Mouse (Mus musculus): ENCODE results near the gene Ssna1.

Ssna1 gene

DNA sequence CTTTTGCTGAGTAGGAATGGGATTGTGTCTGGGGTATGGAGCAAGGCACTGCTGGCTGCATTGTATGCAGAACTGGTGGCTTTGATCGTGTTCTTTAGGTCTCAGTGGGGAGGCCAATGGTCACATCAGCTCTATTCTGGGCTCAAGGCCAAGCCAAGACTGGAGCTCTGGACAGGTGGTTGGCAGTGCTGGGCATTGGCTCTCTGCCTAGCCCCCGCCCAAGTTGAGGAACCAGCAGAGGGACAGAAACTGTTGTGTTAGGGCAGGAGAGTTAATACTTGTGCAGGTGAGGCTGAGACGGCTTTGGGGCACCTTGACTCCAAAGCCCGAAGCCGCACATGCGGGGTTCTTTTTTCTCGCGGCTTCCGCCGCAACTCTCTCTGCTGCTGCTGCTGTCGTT, 17.4 kb upstream of the Ssna1 start, which contains the start of gene Lrrc26:
Gene Lrrc26 (plus strand): TSS at position 265 of the 400 bp plus-strand sequence.
- no peak for DNase-seq

DNA sequence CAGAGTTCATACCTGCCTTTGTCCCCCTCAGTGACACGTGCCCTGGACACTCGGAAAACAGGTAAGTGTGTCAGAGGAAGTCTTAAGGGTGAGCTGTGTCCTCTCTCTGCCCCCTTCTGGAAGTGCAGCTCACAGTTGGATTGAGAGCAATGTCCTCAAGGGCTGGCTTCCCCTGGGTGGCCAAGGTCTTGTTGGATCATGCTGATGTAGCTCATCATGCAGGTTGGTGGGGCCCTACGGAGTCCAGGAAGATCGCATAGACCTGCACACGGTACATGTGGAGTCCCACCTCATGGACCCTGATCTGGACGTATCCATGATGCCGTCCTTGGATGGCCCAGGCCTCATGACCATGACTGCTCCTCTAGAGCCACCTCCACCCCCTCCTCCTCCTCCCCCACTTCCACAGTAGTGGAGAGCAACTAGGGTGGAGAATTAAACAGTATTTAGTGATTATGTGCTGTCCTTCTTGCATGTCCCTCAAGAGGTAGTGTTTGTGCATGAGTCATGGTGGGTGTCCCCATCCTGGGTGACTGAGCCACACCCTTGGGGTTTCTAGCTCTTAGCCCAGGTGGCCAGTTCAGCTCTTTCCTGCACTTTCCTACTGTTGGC, 16.6 kb upstream of the Ssna1 start:
- no peak for DNase-seq

DNA sequence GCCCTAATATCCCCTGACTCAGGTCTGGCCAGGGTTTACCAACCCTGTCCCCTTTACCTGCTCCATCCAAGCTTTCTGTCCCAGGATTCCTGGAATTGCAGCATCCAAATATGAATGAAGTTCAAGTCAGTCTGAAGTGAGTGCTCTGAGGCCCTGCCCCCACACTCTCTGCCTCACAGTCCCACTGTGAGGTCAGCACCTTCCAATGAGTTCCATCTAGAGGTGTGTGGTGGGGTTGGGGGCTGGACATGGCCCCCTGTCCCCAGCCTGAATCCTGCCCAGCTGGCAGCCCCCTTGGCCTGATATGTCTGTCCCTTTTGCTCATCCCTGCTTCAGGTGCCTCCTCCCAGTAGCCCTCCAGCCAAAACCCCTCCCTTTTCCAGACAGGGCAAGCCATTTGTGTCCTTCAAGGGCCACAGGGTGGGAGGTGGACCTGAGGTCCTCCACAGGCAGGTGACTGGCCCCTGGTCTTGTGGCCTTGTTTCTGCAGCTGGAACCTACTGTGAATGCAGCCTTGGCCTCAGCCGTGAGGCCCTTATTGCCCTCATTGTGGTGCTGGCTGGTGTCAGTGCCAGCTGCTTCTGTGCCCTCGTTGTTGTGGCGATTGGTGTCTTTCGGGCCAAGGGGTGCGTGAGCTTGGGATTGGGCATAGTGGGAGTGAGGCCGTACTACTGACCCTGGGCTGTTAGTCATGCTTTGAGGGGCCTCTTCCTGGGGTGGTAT, 15.8 kb upstream of the Ssna1 start, which contains the start of gene Tmem210:
Gene Tmem210 (plus strand): TSS at position 219 of the 723 bp plus-strand sequence.
- no peak for DNase-seq

DNA sequence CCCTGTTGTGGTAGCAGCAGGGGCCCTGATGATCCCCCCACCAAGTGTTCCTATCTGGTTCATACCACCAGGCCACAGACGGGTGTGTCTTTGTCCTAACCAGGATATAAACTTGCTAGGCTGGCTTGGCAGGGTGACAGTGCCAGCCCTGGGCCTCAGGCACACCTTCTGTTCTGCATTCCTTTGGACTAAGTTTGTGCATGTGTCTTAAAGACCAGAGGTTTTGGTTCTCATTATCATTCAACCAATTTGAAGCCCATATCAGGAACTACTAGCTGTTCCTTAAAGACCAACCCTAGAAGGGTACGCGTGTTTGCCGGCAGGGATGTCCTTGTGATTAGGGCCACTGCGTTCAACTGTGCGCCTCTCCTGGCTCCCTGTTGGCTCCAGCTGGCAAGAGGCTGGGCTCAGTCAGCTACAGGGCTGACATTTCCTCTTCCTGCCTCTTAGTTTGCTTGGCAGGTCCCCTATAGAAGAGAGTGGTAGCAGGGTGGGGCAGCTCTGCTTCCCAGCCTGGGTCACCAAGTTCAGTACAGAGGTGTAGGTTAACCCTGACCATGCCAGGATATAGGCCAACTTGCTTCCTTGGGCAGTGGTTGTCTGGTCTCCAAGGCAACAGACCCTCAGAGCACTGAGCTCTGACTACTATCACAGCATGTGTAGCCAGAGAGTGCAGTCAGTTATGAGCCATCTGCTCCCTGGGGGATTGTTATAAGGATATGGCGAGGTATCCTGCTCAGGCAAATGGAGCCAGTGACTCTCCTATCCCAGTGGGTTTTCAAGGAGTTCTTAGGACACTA, 14.8 kb upstream of the Ssna1 start:
- no peak for DNase-seq

DNA sequence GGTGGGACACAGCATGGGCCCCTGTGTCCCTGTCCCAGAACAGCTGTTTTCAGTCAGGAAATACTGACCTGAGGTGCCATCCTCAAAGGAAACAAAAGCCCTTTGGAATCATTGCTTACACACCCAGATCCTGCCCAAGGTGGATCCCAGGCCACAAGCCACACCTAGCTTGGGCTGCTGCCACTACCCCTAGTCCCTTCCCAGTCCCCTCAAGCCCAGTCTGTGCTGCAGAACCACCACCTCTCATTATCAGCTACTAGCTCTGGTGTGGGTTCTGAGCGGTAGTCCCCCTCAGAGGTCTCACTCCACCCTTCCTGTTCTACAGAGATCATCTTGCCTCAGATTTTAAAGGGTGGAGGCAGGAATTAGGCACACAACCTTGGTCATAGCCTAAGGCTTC, 14.1 kb upstream of the Ssna1 start:
- DNase-seq: no peak

DNA sequence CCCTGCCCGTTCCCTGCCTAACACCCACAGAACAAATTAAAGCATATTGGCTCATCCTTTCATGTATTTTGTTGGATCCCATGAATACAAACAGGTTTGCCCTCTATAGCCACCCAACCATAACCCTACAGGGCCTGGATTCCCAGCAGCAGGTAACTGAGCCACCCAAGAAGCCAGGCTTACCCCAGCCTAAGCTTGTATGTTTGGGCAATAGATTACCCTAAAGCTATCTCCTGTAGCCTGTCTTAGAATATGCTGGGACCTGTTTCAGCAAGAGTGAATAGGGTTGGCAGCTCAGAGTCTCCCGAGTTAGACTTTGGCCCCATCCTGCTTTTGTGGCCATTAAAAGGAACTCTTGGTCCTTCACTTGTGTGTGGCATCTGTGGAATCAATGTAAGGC, 13.3 kb upstream of the Ssna1 start:
- DNase-seq: no peak

DNA sequence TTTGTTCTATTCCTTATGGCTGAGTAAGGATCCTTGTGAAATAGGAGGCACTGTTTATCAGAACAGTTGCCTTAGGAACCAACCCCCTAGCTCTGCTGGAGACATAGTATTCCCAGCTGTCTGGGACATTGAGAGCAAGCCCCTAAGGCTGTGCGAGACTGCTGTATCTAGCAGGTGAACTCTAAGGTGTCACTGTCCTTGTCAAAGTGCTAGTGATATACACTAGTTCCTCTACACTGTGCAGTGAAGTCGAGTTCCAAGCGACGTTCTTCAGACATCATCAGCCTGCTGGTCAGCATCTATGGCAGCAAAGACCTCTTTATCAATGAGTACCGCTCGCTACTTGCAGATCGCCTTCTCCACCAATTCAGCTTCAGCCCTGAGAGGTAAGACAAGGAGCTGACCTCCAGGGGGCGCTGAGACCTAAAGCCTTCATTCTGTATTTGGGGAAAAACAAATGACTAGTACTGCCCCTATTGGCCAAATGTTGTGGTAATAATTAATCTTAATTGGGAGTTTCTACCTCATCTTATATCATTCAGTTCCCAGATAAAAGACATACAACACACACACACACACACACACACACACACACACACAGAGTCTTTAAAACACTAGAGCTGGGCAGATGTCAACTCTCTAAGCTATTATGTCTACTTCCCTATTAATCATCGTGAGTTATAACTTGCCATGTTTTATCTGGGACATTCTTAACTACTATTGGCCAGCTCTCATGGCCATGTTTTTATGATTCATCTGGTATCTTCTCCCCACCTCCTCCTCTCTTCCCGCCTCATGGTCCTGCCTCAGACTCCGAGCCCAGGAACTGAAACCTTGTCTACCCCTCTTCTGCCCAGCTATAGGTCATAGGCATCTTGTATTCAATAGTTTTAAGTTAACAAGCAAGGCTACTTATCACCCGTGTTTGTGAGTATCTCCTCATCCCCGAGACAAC, 7.0 kb upstream of the Ssna1 start:
- DNase-seq: peak in 1 of 2 experiments; percentile 33

DNA sequence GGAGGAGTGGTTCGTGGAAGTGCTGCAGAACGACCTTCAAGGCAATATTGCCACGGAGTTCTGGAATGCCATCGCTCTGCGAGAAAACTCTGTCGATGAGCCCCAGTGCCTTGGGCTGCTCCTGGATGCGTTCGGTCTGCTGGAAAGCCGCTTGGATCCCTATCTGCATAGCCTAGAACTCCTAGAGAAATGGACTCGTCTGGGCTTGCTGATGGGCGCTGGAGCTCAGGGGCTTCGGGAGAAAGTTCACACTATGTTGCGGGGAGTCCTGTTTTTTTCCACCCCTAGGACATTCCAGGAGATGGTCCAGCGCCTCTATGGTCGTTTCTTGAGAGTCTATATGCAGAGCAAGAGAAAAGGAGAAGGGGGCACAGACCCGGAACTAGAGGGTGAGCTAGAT, 772 bp upstream of the Ssna1 start:
- no peak for DNase-seq

DNA sequence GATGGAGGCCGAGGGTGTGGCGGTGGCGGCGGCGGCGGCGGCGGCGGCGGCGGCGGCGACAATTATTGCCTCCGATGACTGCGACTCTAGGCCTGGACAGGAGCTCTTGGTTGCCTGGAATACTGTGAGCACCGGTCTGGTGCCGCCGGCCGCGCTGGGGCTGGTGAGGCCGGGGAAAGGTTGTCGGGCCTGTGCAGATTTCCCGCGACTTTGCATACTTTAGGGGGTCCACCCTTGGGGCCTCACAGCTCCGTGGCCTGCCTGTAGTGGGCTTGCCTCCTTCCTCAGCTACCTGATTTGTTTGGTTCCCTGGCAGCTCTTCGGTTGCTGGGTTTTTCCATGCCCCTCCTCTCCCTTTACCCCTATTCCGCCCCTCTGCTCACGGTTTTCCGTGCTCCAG, 277 bp upstream of the Ssna1 start:
- no peak for DNase-seq

DNA sequence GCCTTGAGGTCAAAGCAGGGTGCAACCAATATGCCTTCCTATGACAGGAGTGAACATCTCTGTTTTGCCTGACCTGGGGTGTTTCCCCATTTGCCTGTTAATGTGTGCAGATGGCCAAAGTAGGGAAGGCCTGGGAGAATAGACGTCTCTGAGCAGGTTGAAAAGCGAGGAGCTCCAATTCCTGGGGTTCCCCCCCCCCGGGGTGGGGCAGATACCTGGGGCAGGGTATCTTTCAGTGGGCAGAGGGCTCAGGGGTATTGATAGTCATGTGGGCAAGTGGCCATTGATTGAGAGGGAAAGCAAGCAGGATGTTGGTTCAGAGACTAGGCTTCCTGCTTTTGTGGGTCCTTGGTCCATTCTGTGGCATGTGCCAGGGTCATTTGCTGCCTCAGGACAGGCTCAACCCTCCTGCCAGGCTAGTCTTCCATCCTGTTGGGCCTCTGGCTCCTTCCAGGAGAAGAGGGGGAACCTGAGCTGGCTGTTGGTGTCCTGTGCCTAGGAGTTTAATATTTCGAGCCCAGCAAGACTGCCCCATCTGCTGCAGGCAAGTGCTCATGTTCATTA, 4.4 kb downstream of the Ssna1 start:
- DNase-seq: no peak

DNA sequence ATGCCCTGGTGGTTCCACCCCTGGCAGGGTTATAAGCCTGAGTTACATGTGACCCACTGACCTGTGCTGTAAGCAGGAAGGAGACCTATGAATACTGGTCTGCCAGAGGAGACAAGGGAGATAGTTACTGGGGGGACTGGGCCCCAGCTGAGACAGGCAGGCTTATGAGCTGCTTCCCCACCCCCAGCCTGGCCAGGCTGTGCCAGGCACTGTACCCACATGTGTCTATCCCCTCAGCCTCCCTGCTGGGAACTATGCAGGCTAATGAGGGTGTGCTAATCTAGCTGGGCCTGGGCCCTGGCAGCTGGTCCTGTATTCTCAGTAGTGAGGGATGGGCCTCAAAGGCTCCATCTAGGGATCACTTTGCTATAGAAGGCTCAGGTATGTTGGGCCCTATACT, 5.0 kb downstream of the Ssna1 start:
- no peak for DNase-seq

DNA sequence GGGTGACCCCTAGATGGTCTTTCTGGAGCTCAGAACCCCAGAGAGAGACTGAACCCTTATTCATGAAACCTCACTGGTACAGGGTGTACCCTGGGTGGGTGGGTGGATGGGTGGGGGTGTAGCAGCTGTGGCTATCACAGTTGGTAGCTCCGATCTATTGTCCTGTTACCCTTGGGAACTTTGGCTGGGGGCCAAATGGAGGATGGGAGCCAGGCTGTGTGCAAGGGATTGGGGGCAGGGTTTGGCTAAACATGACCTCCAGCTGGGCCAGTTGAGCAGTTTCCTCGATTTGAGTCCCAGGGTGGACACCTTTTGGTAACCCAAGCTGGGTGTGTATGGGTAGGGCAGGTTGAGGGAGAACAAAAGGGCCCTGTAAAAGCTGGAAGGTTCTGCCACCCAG, 5.5 kb downstream of the Ssna1 start:
- DNase-seq: no peak

DNA sequence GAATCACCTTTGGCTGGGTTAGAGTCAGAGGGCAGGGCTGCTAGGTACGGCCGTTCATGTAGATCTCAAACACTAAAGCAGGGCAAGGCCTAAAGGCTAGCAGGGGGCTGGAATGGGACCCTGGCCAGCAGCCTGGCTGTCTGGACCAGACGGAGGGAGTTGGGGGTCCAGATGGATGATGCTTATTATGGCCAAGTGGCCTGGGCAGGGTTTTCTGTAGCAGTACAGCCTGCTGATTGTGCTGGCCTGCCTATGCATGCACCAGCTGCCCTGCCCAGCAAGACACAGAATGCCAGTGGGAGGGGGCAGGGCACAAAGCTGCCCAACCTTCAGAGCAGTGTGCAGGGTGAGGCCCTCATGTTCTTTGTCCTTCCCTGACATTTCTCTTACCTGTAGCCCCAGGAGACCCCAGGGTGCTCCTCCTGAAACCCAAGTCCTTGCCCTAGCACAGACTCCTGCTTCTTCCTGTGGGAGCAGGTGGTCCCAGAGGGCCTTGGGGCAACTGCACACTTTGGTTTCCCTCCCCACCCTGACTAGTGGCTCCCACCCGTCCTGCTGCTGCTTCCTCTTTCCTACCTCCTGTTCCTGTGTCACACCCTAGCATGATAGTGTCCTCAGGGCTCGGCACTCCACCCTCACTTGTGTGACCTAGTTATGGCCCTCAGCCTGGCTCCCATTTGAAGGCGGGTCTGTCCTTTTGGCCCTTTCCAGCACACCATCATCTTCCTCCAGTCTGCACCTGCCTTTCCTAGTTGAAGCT, 6.2 kb downstream of the Ssna1 start:
- DNase-seq: no peak

DNA sequence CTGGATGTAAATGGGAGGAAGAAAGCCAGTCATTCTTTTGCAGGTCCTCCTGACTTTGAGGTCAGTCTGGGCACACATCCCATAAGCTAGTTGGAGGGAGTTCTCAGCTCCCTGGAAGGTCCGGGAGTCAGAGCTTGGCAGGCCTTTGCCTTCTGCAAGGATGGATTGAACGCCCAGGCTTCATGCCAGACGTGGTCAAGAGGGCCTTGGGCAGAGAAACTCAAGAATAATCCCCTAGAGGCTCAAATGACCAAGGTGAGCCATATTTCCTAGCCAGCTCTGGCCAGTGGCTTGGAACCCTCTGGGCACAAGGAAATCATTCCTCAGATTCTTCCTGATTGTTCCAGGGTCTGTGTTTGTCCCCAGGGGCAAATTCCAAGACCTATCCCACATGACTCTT, 7.4 kb downstream of the Ssna1 start:
- DNase-seq: no peak

DNA sequence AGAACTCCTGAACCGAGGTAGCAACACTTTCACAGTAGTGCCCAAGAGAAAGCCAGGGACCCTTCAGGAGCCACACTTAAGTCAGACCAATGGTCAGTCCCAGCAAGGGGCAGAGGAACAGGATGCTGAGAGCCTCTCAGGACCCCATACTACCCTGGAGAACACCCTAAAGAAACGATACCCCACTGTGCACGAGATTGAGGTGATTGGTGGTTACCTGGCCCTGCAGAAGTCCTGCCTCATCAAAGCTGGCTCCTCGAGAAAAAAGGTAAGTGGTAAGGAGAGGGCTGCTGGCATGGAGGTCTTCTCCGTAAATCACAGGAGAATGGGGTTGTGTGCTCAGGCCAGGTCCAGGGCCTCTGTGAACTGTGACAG, 8.0 kb downstream of the Ssna1 start:
- DNase-seq: no peak

DNA sequence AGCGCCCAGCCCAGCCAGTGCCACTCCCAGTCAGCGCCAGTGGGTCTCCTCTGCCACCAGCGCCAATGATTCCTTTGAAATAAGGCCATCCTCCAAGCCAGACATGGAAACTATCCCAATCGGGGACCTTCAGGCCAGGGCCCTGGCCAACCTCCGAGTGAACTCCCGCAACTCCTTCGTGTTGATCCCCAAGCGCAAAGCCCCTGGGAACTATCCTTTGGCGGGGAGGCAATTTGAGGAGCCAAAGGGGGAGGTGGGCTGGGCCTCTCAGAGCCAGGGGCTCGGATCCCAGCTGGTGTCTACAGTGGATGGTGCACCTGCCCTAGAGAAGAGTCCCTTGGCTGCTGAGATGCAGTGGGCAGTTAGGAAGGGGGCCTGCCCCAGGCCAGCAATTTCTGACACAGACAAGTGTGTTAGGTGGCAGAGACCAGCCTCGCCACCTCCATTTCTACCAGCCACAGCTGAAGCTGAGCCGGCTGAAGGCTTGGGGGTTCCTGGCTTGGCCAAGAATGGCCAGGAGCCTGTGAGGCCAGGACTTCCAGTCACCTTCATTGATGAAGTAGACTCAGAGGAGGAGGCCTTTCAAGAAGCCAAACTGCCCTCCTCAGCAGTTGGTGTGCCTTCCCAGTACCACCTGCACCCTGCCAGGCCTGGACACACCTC, 8.5 kb downstream of the Ssna1 start:
- DNase-seq: no peak

DNA sequence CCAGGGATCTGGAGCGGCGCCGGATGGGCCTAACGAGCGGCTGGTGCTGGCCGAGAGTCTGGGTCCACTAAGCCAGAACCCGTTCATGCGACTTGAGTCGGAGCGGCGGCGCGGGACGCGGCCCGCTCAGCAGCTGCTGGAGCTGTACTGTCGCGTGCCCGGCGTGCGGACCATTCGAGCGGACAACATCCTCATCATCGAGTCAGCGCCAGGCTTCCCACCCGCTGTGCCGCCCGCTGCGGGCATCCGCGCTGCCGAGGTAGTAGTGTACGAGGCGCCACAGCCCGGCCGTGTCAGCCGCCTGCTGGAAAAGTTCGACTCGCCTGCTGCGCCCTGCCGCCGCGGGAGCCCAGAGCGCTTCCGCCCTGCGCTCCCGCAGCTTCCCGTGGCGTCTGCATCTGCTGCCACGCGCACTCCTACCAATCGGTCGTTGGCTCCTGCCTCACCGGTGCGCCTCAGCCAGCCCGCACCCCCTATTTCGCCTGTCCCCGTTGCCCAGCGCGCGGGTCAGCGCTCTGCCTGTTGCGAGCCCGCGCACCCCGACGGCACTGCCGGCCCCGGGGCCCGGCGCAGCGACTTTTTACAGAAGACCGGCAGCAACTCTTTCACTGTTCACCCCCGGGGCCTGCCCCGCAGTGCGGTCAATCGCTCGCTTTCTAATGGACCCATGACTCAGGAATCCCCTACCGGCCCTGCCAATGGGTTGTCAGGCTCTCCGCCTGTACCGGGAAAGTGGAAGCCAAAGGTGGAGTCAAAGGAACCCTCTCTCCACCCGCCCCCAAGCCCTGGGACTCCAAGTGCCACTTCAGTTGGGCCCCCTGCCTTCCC, 9.2 kb downstream of the Ssna1 start:
- peak; percentile 32 to 36 for DNase-seq

DNA sequence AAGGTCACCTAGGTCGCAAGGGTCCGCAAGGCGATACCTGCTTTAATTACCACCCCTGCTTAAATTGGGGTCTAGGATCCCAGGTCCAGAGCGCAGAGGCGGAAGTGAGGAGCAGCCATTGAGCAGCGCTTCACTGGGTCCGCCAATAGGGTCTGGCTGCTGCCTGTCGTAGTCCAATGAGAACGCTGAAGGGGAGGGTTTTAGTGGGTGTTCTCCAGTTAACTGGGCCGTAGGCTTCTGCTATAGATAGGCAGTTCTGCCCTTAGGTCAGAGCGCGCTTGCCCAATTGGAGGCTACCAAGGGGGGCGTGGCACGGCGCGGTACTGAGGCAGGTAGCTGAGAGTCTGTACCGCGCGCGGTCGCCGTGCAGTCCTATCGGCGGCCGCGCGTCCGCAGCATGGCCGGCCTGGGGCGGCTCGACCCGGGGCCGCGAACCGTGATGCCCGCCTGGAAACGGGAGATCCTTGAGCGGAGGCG, 9.9 kb downstream of the Ssna1 start, which contains the start of gene Tprn:
Gene Tprn (plus strand): TSS at position 328 of the 477 bp plus-strand sequence.
- DNase-seq: peak; percentile 88 to 95

DNA sequence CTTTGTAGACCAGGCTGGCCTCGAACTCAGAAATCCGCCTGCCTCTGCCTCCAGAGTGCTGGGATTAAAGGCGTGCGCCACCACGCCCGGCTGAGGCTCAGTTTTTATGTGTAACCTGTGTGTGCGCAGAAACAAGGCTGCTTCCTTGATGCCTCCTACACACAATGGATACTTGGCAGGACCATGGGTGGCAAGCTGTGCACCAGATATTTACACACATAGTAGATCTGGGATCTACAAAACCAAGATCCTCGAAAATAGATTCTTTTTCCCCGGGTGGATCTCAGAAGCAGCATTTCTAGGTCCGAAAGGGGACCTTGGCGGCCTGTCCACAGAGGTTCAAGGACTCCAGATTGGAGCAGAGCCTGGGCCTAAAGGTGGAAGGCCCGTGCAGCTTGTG, 10.4 kb downstream of the Ssna1 start:
- DNase-seq: no peak

DNA sequence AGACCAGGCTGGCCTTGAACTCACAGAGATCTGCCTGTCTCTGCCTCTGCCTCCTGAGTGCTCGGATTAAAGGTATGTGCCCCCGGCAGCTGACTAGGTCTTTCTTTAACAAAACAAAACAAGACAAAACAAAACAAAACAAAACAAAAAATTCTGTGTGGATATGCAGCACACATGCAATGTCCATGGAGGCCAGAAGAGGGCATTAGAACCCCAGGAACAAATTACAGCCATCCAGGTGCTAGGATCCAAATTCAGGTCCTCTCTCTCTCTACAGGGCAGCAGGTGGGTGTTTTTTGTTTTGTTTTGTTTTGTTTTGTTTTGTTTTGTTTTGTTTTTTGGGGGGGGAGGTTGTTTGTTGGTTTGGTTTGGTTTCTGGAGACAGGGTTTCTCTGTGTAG, 13.4 kb downstream of the Ssna1 start:
- DNase-seq: no peak
